Mouse (Mus musculus) limb, embryonic 11.5 days (tissue): ENCODE results near the gene Fcgr1. TPM values are rescaled to one million over a fixed set of nuclear protein-coding genes. Genes with fewer than 3 reads are reported as not detected.

Experiments
- ATAC-seq: fragments of 200-750 bp; cut with Nextera tagmentation; 2 replicates; pipeline ENCODE4 v1.8.0; 2017; ENCODE audit warnings: low read depth; ENCODE audit not compliant: insufficient number of reproducible peaks, low FRiP score, low TSS enrichment
- DNase-seq: peaks from one replicate; pipeline ENCODE4 v3.0.0-alpha.2; 2015; ENCODE audit warnings: low spot score
- H3K27ac ChIP-seq: fragments of 300-500 bp; sonication (generic); replicated peaks from 2 replicates; pipeline ENCODE4 v1.5.1; 2014; ENCODE audit warnings: low read depth, mild to moderate bottlenecking, low read length
- H3K27me3 ChIP-seq: fragments of 300-500 bp; sonication (generic); 2 replicates; pipeline ENCODE4 v1.6.1; 2014; ENCODE audit warnings: mild to moderate bottlenecking, low read length, mixed read lengths; ENCODE audit not compliant: control insufficient read depth, insufficient read depth
- H3K36me3 ChIP-seq: fragments of 300-500 bp; sonication (generic); 2 replicates; pipeline ENCODE4 v1.6.1; 2014; ENCODE audit warnings: mild to moderate bottlenecking, low read length, moderate library complexity, mixed read lengths; ENCODE audit not compliant: control insufficient read depth, insufficient read depth
- H3K4me1 ChIP-seq: fragments of 300-500 bp; sonication (generic); 2 replicates; pipeline ENCODE4 v1.6.1; 2014; ENCODE audit warnings: low read length, mixed read lengths; ENCODE audit not compliant: control insufficient read depth, insufficient read depth
- H3K4me2 ChIP-seq: fragments of 300-500 bp; sonication (generic); 2 replicates; pipeline ENCODE4 v1.6.1; 2014; ENCODE audit warnings: low read depth, mild to moderate bottlenecking, moderate library complexity; ENCODE audit not compliant: severe bottlenecking
- H3K4me3 ChIP-seq: fragments of 300-500 bp; sonication (generic); 2 replicates; pipeline ENCODE4 v1.5.1; 2014; ENCODE audit warnings: low read depth, low read length
- H3K9ac ChIP-seq: fragments of 300-500 bp; sonication (generic); 2 replicates; pipeline ENCODE4 v1.6.1; 2014; ENCODE audit warnings: mild to moderate bottlenecking, low read length
- H3K9me3 ChIP-seq: fragments of 300-500 bp; sonication (generic); 2 replicates; pipeline ENCODE4 v1.6.1; 2016; ENCODE audit warnings: low read length; ENCODE audit not compliant: control insufficient read depth
- WGBS: fragments of 180-500 bp; shearing (Covaris S2); extraction: QIAGEN DNeasy Blood & Tissue Kit; methylation state at CpG from one replicate; pipeline ENCODE4 v1.1.7; 2014; 5-methylcytosine and 5-hydroxymethylcytosine counted together
- microRNA-seq: library from miRNA; unstranded; fragments of <30 nt; microRNA quantifications from one replicate; pipeline ENCODE4, GENCODE M21; 2016
- polyA plus RNA-seq: library from polyadenylated mRNA; unstranded; fragments of >200 nt; fragmentation: Nextera tagmentation; extraction: Ambion mirVana; gene quantifications from 2 replicates; pipeline ENCODE4 v1.2.1, GENCODE M21; 2014

Fcgr1 gene
- polyA plus RNA-seq, 1 experiment from 2014 or later, result 0.67 TPM

GRCm38 (mm10) chr3:96237335-96237903 lies 56.4 kb downstream of the Fcgr1 start:
- ATAC-seq (no peak), DNase-seq (peak; percentile 61)
- Histone ChIP-seq H3K27ac (peak overlapping the region; percentile 89), H3K36me3 (no peaks in the 10 kb centered on the region), H3K4me1 (0 out of 2 replicates have a peak, but pooled peaks cover 5% of the 10 kb centered on the region), H3K4me2 (peak overlapping the region; percentile 60), H3K9me3 (no peaks in the 10 kb centered on the region), H3K4me3 (peak overlapping the region; percentile 40), H3K9ac (peak overlapping the region; percentile 78), H3K27me3 (no peaks in the 10 kb centered on the region)
- 27% methylated on average over 7 of the region's 7 CpGs for WGBS

- no peaks in the 10 kb centered on the region for H3K27me3 ChIP-seq
- 83% methylated on average over 4 of the region's 4 CpGs for WGBS
- H3K9ac ChIP-seq, result peak overlapping the region; percentile 78; the same call in 1 of the 2 replicates
- DNase-seq, result no peak
- peak overlapping the region; percentile 40 for H3K4me3 ChIP-seq
- H3K27ac ChIP-seq, result peak overlapping the region; percentile 89
- H3K4me2 ChIP-seq, result peak overlapping the region; percentile 60
- no peak for ATAC-seq
- 0 out of 2 replicates have a peak, but pooled peaks cover 5% of the 10 kb centered on the region for H3K4me1 ChIP-seq
- H3K36me3 ChIP-seq, result no peaks in the 10 kb centered on the region
- H3K9me3 ChIP-seq, result no peaks in the 10 kb centered on the region
Observed at GRCm38 (mm10) chr3:96236834-96237334, 56.9 kb downstream of the Fcgr1 start.

- H3K9me3 ChIP-seq, result no peaks in the 10 kb centered on the region
- no peak overlapping the region for H3K27ac ChIP-seq
- 0 out of 2 replicates have a peak, but pooled peaks cover 4% of the 10 kb centered on the region for H3K4me1 ChIP-seq
- 77% methylated on average over 3 of the region's 3 CpGs for WGBS
- DNase-seq, result no peak
- ATAC-seq, result no peak
- no peaks in the 10 kb centered on the region for H3K36me3 ChIP-seq
- H3K4me2 ChIP-seq, result no peak overlapping the region
- H3K4me3 ChIP-seq, result no peak overlapping the region
- no peak overlapping the region for H3K9ac ChIP-seq
- H3K27me3 ChIP-seq, result no peaks in the 10 kb centered on the region
Observed at GRCm38 (mm10) chr3:96235836-96236235, 57.9 kb downstream of the Fcgr1 start.

- Histone ChIP-seq H3K27ac (no peak overlapping the region), H3K4me2 (no peak overlapping the region), H3K27me3 (no peaks in the 10 kb centered on the region), H3K9me3 (no peaks in the 10 kb centered on the region), H3K36me3 (no peaks in the 10 kb centered on the region), H3K9ac (no peak overlapping the region), H3K4me1 (0 out of 2 replicates have a peak, but pooled peaks cover 3% of the 10 kb centered on the region), H3K4me3 (no peak overlapping the region)
- WGBS, result 88% methylated on average over 2 of the region's 2 CpGs
- ATAC-seq (no peak), DNase-seq (no peak)
Observed at GRCm38 (mm10) chr3:96234914-96235313, 58.9 kb downstream of the Fcgr1 start.

Small RNAs within 50 kb of the gene (microRNA-seq; reads per million reads assigned to microRNA genes)
- not detected for gene Gm47311
- gene Gm47313, result not detected

Other genes starting within 250 kb of the Fcgr1 start
- gene Vps45, start 235.5 kb downstream of the Fcgr1 start, polyA plus RNA-seq, result 19.5 and 22.7 TPM in 2 replicates
- gene Otud7b, start 189.4 kb downstream of the Fcgr1 start, polyA plus RNA-seq, result 9.7 and 14.2 TPM in 2 replicates
- gene Mtmr11, start 132.0 kb downstream of the Fcgr1 start, polyA plus RNA-seq, result 22.7 and 24.9 TPM in 2 replicates
- gene Sf3b4, start 121.6 kb downstream of the Fcgr1 start, polyA plus RNA-seq, result 259 and 264 TPM in 2 replicates
- gene Sv2a, start 112.8 kb downstream of the Fcgr1 start, polyA plus RNA-seq, result 2.7 and 3.9 TPM in 2 replicates
- 68.2 and 68.9 TPM in 2 replicates for gene Bola1, start 74.3 kb downstream of the Fcgr1 start, polyA plus RNA-seq
- 1.6 TPM in 1 of 2 replicates, not detected in the other for gene Hist2h2ab, start 74.1 kb downstream of the Fcgr1 start, polyA plus RNA-seq
- gene Hist2h2ac, start 73.1 kb downstream of the Fcgr1 start, polyA plus RNA-seq, result 12.6 and 13.5 TPM in 2 replicates
- 7.2 and 7.6 TPM in 2 replicates for gene Hist2h2be, start 72.8 kb downstream of the Fcgr1 start, polyA plus RNA-seq
- gene Hist2h3c2, start 54.8 kb downstream of the Fcgr1 start, polyA plus RNA-seq, result 9.2 and 10.6 TPM in 2 replicates
- gene Hist2h2aa2, start 53.7 kb downstream of the Fcgr1 start, polyA plus RNA-seq, result 28.8 and 40.7 TPM in 2 replicates
- 14.6 and 15.5 TPM in 2 replicates for gene Hist2h2aa1, start 48.5 kb downstream of the Fcgr1 start, polyA plus RNA-seq
- 0.28 TPM in 1 of 2 replicates, not detected in the other for gene Hist2h3c1, start 47.3 kb downstream of the Fcgr1 start, polyA plus RNA-seq
- 5.4 and 5.7 TPM in 2 replicates for gene Hist2h4, start 30.7 kb downstream of the Fcgr1 start, polyA plus RNA-seq
- 73.6 and 75.8 TPM in 2 replicates for gene Hist2h3b, start 25.3 kb downstream of the Fcgr1 start, polyA plus RNA-seq
- 22.3 and 24.0 TPM in 2 replicates for gene Hist2h2bb, start 24.2 kb downstream of the Fcgr1 start, polyA plus RNA-seq
- not detected in 2 replicates for gene BC107364, start 158.3 kb upstream of the Fcgr1 start, polyA plus RNA-seq
- gene Hfe2, start 231.2 kb upstream of the Fcgr1 start, polyA plus RNA-seq, result 1.7 and 1.8 TPM in 2 replicates